Mouse (Mus musculus): ENCODE measurements around the gene Exoc3l4. TPM values are rescaled to one million over a fixed set of nuclear protein-coding genes. Genes with fewer than 3 reads are reported as not detected.

The Exoc3l4 gene
- total RNA-seq (2021) = 1 to 10 TPM; 2.6 to 3.4 TPM

GRCm38 (mm10) chr12:111416921-111417779, at the start of gene Exoc3l4:
Gene Exoc3l4, plus strand, starts transcription at chr12:111417017.
- DNase-seq (ENCODE audit: extremely low spot score in 1 of 2, low spot score in 1 of 2) = no peak

DNA sequence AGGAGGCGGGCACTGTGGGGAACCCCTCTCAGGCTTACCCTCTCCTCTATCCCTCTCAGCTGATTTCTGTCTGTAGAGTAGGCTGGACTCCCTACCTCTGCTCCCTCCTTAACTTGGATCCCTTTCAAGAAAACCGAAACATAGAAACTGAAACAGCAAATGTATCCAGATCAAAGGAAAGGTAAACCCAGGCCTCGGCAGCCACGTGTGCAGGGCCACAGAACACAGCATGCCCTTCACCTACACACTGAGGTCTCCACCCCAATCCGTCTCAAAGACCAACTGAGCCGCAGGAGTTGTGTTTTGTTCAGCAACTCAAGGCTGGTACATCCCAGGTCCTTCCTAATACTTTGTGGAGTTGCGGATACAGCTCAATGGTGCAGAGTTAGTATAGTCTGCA, 49.8 kb upstream of the Exoc3l4 start:
- DNase-seq (ENCODE audit: extremely low spot score in 1 of 2, low spot score in 1 of 2) = no peak

- no peak for DNase-seq (ENCODE audit: extremely low spot score in 1 of 2, low spot score in 1 of 2)
Measured at GRCm38 (mm10) chr12:111370249-111370648, 46.6 kb upstream of the Exoc3l4 start.

- no peak for DNase-seq (ENCODE audit: extremely low spot score in 1 of 2, low spot score in 1 of 2)
Measured at GRCm38 (mm10) chr12:111371905-111372304, 44.9 kb upstream of the Exoc3l4 start.

- DNase-seq (ENCODE audit: extremely low spot score in 1 of 2, low spot score in 1 of 2) = no peak
Measured at GRCm38 (mm10) chr12:111373411-111373810, 43.4 kb upstream of the Exoc3l4 start.

- no peak for DNase-seq (ENCODE audit: extremely low spot score in 1 of 2, low spot score in 1 of 2)
Measured at GRCm38 (mm10) chr12:111374727-111375126, 42.1 kb upstream of the Exoc3l4 start.

- DNase-seq (ENCODE audit: extremely low spot score in 1 of 2, low spot score in 1 of 2) = no peak
Measured at GRCm38 (mm10) chr12:111375559-111375958, 41.3 kb upstream of the Exoc3l4 start.

- no peak for DNase-seq (ENCODE audit: extremely low spot score in 1 of 2, low spot score in 1 of 2)
Measured at GRCm38 (mm10) chr12:111376053-111376452, 40.8 kb upstream of the Exoc3l4 start.

- DNase-seq (ENCODE audit: extremely low spot score in 1 of 2, low spot score in 1 of 2) = peak; percentile 27 to 32
Measured at GRCm38 (mm10) chr12:111376826-111377331, 39.9 kb upstream of the Exoc3l4 start.

- DNase-seq (ENCODE audit: extremely low spot score in 1 of 2, low spot score in 1 of 2) = peak; percentile 91
Measured at GRCm38 (mm10) chr12:111377376-111377973, 39.3 kb upstream of the Exoc3l4 start, which contains the start of gene Cdc42bpb. Gene Cdc42bpb, minus strand, starts transcription at chr12:111377718.

DNA sequence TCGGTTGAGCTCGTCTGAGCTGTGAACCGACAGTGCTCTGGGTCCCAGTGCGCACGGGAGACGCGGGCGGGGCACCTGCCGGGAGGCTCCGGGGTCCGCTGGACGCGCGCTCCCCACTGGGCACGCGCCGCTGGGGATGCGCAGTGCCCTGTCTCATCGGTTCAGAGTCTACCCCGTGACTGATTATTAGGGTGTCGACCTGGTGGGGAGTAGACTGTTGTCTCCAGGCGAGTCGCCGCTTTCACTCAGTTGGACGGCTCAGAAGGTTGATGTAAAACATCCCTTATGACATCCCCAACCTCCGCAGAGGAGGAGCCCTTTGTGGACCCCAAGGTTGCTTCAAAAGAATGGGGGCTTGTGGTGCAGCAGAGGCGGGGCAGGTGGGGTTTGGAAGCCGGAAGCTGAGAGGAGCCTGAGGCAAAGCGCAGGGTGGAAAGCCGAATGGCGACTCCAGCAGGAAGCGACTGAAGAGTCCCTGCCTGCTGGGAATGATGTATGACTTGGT, 38.8 kb upstream of the Exoc3l4 start:
- no peak for DNase-seq (ENCODE audit: extremely low spot score in 1 of 2, low spot score in 1 of 2)

DNA sequence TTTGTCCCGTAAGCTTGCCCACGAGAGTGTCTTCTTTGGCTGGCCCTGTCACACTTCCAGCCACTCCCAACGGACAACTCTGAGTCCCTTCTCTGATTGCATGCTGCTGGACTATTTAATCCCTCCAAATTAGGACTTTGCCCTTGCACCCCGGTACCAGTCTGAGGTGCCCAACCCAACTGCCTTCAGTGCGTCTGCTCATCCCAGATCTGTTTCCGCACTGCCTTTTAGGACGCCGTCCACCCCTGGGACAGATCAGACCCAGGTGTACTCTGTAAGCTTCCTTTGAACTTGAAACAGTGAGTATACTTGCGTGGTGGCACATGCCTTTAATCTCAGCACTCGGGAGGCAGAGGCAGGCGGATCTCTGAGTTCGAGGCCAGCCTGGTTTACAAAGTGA, 38.0 kb upstream of the Exoc3l4 start:
- DNase-seq (ENCODE audit: extremely low spot score in 1 of 2, low spot score in 1 of 2) = no peak

- no peak for DNase-seq (ENCODE audit: extremely low spot score in 1 of 2, low spot score in 1 of 2)
Measured at GRCm38 (mm10) chr12:111385883-111386641, 30.8 kb upstream of the Exoc3l4 start.

DNA sequence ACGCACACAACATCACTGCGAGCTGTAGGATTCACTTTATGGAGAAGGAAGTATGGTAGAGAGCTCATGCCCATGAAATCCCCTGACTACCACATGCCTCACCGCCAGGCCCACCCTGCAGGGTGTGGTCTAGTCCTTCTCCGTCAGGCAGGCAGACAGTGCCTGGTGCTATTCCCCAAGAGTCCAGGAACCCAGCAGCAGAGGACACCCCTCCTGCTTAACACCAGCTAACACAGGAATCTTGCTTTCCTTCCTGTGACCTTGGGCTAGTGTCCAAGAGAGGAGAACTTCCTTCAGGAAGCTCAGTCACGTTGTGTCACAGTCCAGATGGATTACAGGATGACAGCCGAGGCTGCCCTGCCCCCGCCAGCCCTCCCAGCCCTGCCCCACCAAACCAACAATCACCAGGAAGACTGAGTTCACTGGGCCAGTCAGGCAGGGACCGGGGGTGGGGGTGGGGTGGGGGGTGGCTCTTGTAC, 30.1 kb upstream of the Exoc3l4 start:
- no peak for DNase-seq (ENCODE audit: extremely low spot score in 1 of 2, low spot score in 1 of 2)

- DNase-seq (ENCODE audit: extremely low spot score in 1 of 2, low spot score in 1 of 2) = no peak
Measured at GRCm38 (mm10) chr12:111387146-111387545, 29.7 kb upstream of the Exoc3l4 start.

GRCm38 (mm10) chr12:111394008-111394407, 22.8 kb upstream of the Exoc3l4 start:
- no peak for DNase-seq (ENCODE audit: extremely low spot score in 1 of 2, low spot score in 1 of 2)

GRCm38 (mm10) chr12:111396997-111397396, 19.8 kb upstream of the Exoc3l4 start:
- DNase-seq (ENCODE audit: extremely low spot score in 1 of 2, low spot score in 1 of 2) = no peak

GRCm38 (mm10) chr12:111401454-111402184, 15.2 kb upstream of the Exoc3l4 start:
- DNase-seq (ENCODE audit: extremely low spot score in 1 of 2, low spot score in 1 of 2) = peak; percentile 67 to 81

- no peak for DNase-seq (ENCODE audit: extremely low spot score in 1 of 2, low spot score in 1 of 2)
Measured at GRCm38 (mm10) chr12:111404880-111405279, 11.9 kb upstream of the Exoc3l4 start.

DNA sequence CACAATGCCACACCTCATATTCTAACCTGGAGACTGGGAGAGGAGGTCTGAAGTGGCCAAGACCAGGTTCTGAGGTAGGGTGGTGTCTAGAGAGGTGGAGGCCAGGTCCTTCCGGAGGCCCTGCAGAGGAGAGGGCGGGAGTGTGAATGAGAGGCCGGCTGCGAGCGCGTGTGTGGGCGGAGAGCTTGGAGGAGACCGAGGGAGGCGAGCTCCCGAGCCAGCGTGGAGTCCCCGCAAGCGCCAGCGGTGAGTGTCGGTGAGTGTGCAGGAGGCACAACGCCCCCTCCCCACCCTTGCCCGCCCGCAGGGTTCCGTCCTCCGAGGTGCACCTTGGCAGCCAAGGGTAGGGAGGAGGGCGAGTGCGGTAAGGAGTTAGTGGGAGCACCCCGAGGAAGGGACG, 10.2 kb upstream of the Exoc3l4 start, which contains the start of gene Lbhd2:
TSS of gene Lbhd2 (plus strand) at position 188 of the 400 bp plus-strand sequence.
- DNase-seq (ENCODE audit: extremely low spot score in 1 of 2, low spot score in 1 of 2) = no peak
